8 mouse cellular contexts compared by ENCODE assay signal in genomic region chr5:114690633-114691567, GRCm38 (mm10). TPM values are rescaled to one million over a fixed set of nuclear protein-coding genes. Genes with fewer than 3 reads are reported as not detected.
DNase-seq lines count a peak whose midpoint lies in the region; ATAC-seq and TF ChIP-seq lines count a peak whose summit lies in the region.

Gltp (minus strand) TSS chr5:114690984.

- dilution Hi-C loops in CH12.LX (cut with MboI; ENCODE audit: extremely low pct_ligation_motif_present, extremely low pct_unique_long_range_greater_than_20kb, low sequenced_read_pairs) = no loop called here

- in situ Hi-C loops in CH12.LX (cut with MboI; ENCODE audit: low pct_ligation_motif_present, low pct_unique_long_range_greater_than_20kb, low sequenced_read_pairs) = loop anchor here (5.0 kb wide), 1 partner anchor 59 kb away; no protein-coding TSS in a partner anchor

- peak within 1 kb of the TSS; percentile 87 for H3K4me2 ChIP-seq in CH12.LX (ENCODE audit: insufficient read depth, low read depth, poor library complexity, severe bottlenecking)
- H3K4me2 ChIP-seq in forebrain, embryonic 13.5 days = peak within 1 kb of the TSS; percentile 96
- peak within 1 kb of the TSS; percentile 94 for H3K4me2 ChIP-seq in liver, postnatal 0 days (ENCODE audit: low read depth, low read length)
- peak within 1 kb of the TSS; percentile 87 for H3K4me2 ChIP-seq in neural tube, embryonic 14.5 days (ENCODE audit: low read depth, low read length)

- WGBS in forebrain, embryonic 13.5 days = 5% methylated on average over 70 of the region's 75 CpGs
- 5% methylated on average over 74 of the region's 75 CpGs for WGBS in large intestine, adult 2 months
- 6% methylated on average over 62 of the region's 75 CpGs for WGBS in liver, postnatal 0 days (ENCODE audit: insufficient replicate concordance)
- 5% methylated on average over 64 of the region's 75 CpGs for WGBS in neural tube, embryonic 14.5 days

- TF ChIP-seq POLR2A in CH12.LX (IDR thresholded peaks at IDR 0.05; ENCODE audit: low read depth, low read length) = peak; percentile 73

- intact Hi-C loops in heart, postnatal 10 days (cut with DNase I) = loop anchor here (2.0 kb wide), 2 partner anchors 22 to 52 kb away; no protein-coding TSS in a partner anchor

- H3K79me2 ChIP-seq in CH12.LX (replicated peaks; ENCODE audit: control insufficient read depth, extremely low read depth, insufficient read depth, poor library complexity, severe bottlenecking) = no peaks in the 10 kb centered on the region

- peak; percentile 98 for ATAC-seq in forebrain, embryonic 13.5 days
- peak; percentile 99 for ATAC-seq in liver, postnatal 0 days
- ATAC-seq in neural tube, embryonic 14.5 days (ENCODE audit: low read depth) = peak; percentile 97

- peak in 1 of 2 experiments; percentile 56; a peak in 2 of 4 replicates for TF ChIP-seq CTCF in CH12.LX (conservative IDR thresholded peaks at IDR 0.05 in 1 of 2, IDR thresholded peaks at IDR 0.05 in 1 of 2; ENCODE audit: low read depth in 2 of 2, low read length in 2 of 2)
- peak; percentile 33 for TF ChIP-seq CTCF in liver, postnatal 0 days (IDR thresholded peaks at IDR 0.05; ENCODE audit: low read depth)

- H3K36me3 ChIP-seq in CH12.LX (replicated peaks in 1 of 2; ENCODE audit: control insufficient read depth in 1 of 2, insufficient read depth in 1 of 2, low read length in 1 of 2) = peaks cover 0 to 18% of the 10 kb centered on the region in 2 experiments
- no peaks in the 10 kb centered on the region; the same call in 1 of the 2 replicates for H3K36me3 ChIP-seq in forebrain, embryonic 13.5 days (ENCODE audit: poor library complexity, severe bottlenecking)
- H3K36me3 ChIP-seq in liver, postnatal 0 days (replicated peaks; ENCODE audit: insufficient read depth, low read length) = no peaks in the 10 kb centered on the region
- H3K36me3 ChIP-seq in neural tube, embryonic 14.5 days (ENCODE audit: control insufficient read depth, insufficient read depth, low read length) = no peaks in the 10 kb centered on the region

- H3K4me1 ChIP-seq in CH12.LX (ENCODE audit: control insufficient read depth in 1 of 2, insufficient read depth in 2 of 2) = peaks cover 13 to 39% of the 10 kb centered on the region in 2 experiments
- peaks cover 19% of the 10 kb centered on the region for H3K4me1 ChIP-seq in forebrain, embryonic 13.5 days
- peaks cover 17% of the 10 kb centered on the region for H3K4me1 ChIP-seq in liver, postnatal 0 days (ENCODE audit: insufficient read depth)
- H3K4me1 ChIP-seq in neural tube, embryonic 14.5 days (ENCODE audit: control insufficient read depth, insufficient read depth, low read length) = peaks cover 11% of the 10 kb centered on the region

- no peak for TF ChIP-seq EP300 in CH12.LX (IDR thresholded peaks at IDR 0.05; ENCODE audit: low read length)
- no peak for TF ChIP-seq EP300 in liver, postnatal 0 days (IDR thresholded peaks at IDR 0.05; ENCODE audit: low read depth)

- no peak within 1 kb of the TSS for H3K27ac ChIP-seq in CH12.LX (ENCODE audit: insufficient read depth, low read depth)
- H3K27ac ChIP-seq in forebrain, embryonic 13.5 days = no peak within 1 kb of the TSS
- H3K27ac ChIP-seq in liver, postnatal 0 days (ENCODE audit: low read depth) = peak within 1 kb of the TSS; percentile 53; the same call in 1 of the 2 replicates
- H3K27ac ChIP-seq in neural tube, embryonic 14.5 days (ENCODE audit: low read depth, low read length) = no peak within 1 kb of the TSS

- peak within 1 kb of the TSS; percentile 76 for H3K9ac ChIP-seq in CH12.LX (ENCODE audit: insufficient read depth, low read depth)
- H3K9ac ChIP-seq in forebrain, embryonic 13.5 days = peak within 1 kb of the TSS; percentile 89
- H3K9ac ChIP-seq in liver, postnatal 0 days (replicated peaks) = peak within 1 kb of the TSS; percentile 74
- peak within 1 kb of the TSS; percentile 84 for H3K9ac ChIP-seq in neural tube, embryonic 14.5 days (replicated peaks; ENCODE audit: low read depth, low read length)

- H3K4me3 ChIP-seq in CH12.LX (replicated peaks in 1 of 3; ENCODE audit: low read depth in 2 of 3, low read length in 2 of 3, poor library complexity in 1 of 3) = peak within 1 kb of the TSS; percentile 79 to 94 (median 89)
- peak within 1 kb of the TSS; percentile 73 for H3K4me3 ChIP-seq in forebrain, embryonic 13.5 days
- H3K4me3 ChIP-seq in liver, postnatal 0 days (ENCODE audit: low read depth, low read length) = peak within 1 kb of the TSS; percentile 70
- peak within 1 kb of the TSS; percentile 77 for H3K4me3 ChIP-seq in neural tube, embryonic 14.5 days (ENCODE audit: low read depth, low read length)

- peak; percentile 91 for DNase-seq in CH12.LX (ENCODE audit: extremely low read depth)
- DNase-seq in c-Kit-positive CD71-positive TER-119-positive erythroid progenitor cells, embryonic 14.5 days (ENCODE audit: low spot score) = peak; percentile 93
- peak; percentile 93 to 94 for DNase-seq in heart, postnatal 10 days
- no peak for DNase-seq in large intestine, adult 2 months (ENCODE audit: low read depth, low spot score)
- DNase-seq in liver, postnatal 0 days = peak; percentile 95
- peak; percentile 96 for DNase-seq in testis, postnatal 10 days (ENCODE audit: low spot score)

- TF ChIP-seq RAD21 in CH12.LX (IDR thresholded peaks at IDR 0.05; ENCODE audit: low read depth, low read length) = peak; percentile 20

- no peaks in the 10 kb centered on the region for H3K9me3 ChIP-seq in CH12.LX (replicated peaks; ENCODE audit: low read length)
- H3K9me3 ChIP-seq in forebrain, embryonic 13.5 days (replicated peaks) = no peaks in the 10 kb centered on the region
- no peaks in the 10 kb centered on the region for H3K9me3 ChIP-seq in liver, postnatal 0 days (ENCODE audit: low read length)
- no peaks in the 10 kb centered on the region for H3K9me3 ChIP-seq in neural tube, embryonic 14.5 days (ENCODE audit: control insufficient read depth, low read length)

- H3K27me3 ChIP-seq in CH12.LX (replicated peaks) = peaks cover 14% of the 10 kb centered on the region
- 0 out of 2 replicates have a peak, but pooled peaks cover 6% of the 10 kb centered on the region for H3K27me3 ChIP-seq in forebrain, embryonic 13.5 days
- 0 out of 2 replicates have a peak, but pooled peaks cover 3% of the 10 kb centered on the region for H3K27me3 ChIP-seq in liver, postnatal 0 days (ENCODE audit: insufficient read depth, low read length)
- H3K27me3 ChIP-seq in neural tube, embryonic 14.5 days (ENCODE audit: control insufficient read depth, insufficient read depth, low read length) = no peaks in the 10 kb centered on the region

TF ChIP-seq in CH12.LX, 34 proteins besides CTCF, POLR2A, EP300 and RAD21:
- TF ChIP-seq MAZ (IDR thresholded peaks at IDR 0.05; ENCODE audit: low read depth, low read length) (no peak), CHD2 (IDR thresholded peaks at IDR 0.05; ENCODE audit: low read length) (peak; percentile 87), KAT2A (IDR thresholded peaks at IDR 0.05; ENCODE audit: insufficient replicate concordance, low read length) (0 out of 2 replicates have a peak, but pooled peaks have one; percentile 31), NELFE (IDR thresholded peaks at IDR 0.05; ENCODE audit: low read depth, low read length) (peak; percentile 76), MEF2A (IDR thresholded peaks at IDR 0.05; ENCODE audit: borderline replicate concordance, low read depth, low read length) (0 out of 2 replicates have a peak, but pooled peaks have one; percentile 25), SMC3 (IDR thresholded peaks at IDR 0.05; ENCODE audit: low read depth, low read length) (peak; percentile 18), NRF1 (IDR thresholded peaks at IDR 0.05; ENCODE audit: low read depth, low read length) (no peak; the same call in 1 of the 2 replicates), IRF4 (IDR thresholded peaks at IDR 0.05; ENCODE audit: low read depth, low read length) (no peak), ZMIZ1 (IDR thresholded peaks at IDR 0.05; ENCODE audit: low read depth, low read length) (peak; percentile 48; the same call in 1 of the 2 replicates), GABPA (IDR thresholded peaks at IDR 0.05; ENCODE audit: insufficient replicate concordance, low read depth, low read length) (no peak), MXI1 (IDR thresholded peaks at IDR 0.05; ENCODE audit: low read depth, low read length) (no peak; the same call in 1 of the 2 replicates), TCF12 (IDR thresholded peaks at IDR 0.05; ENCODE audit: low read depth, low read length) (peak; percentile 68; the same call in 1 of the 2 replicates), ELF1 (IDR thresholded peaks at IDR 0.05; ENCODE audit: low read depth, low read length) (peak; percentile 90)
TF ChIP-seq in CH12.LX: peak in this region for 8.

RNA-seq across cellular contexts. Expression of gene Gltp, which starts in this region (rescaled TPM):
- total RNA-seq in CH12.LX (2012; rRNA removed) (25.5 and 28.3 TPM in 2 replicates), CH12.LX (2014; rRNA removed) (23.6 and 23.8 TPM in 2 replicates)
- polyA plus RNA-seq in CH12.LX (2012; ENCODE audit: insufficient read length, low read depth) = 90.4 and 98.4 TPM in 2 replicates
- 51.7 and 57.1 TPM in 2 replicates for polyA plus RNA-seq in forebrain, embryonic 13.5 days (2015; fragmentation: Nextera tagmentation; extraction: Ambion mirVana)
- total RNA-seq in heart, postnatal 10 days (2021) = 10 to 100 TPM; 20.6 to 21.5 TPM
- 169 and 205 TPM in 2 replicates for polyA plus RNA-seq in large intestine, adult 2 months (2012; rRNA removed)
- polyA plus RNA-seq in liver, postnatal 0 days (2015; fragmentation: Nextera tagmentation; extraction: Ambion mirVana) = 23.1 and 23.8 TPM in 2 replicates
- polyA plus RNA-seq in neural tube, embryonic 14.5 days (2014; fragmentation: Nextera tagmentation; extraction: Ambion mirVana) = 26.9 and 30.8 TPM in 2 replicates
